Mouse (Mus musculus) MEL (cell line): Measurements from ENCODE around the gene Hist4h4. TPM values are rescaled to one million over a fixed set of nuclear protein-coding genes. Genes with fewer than 3 reads are reported as not detected.
"Not testable (repeated sequence)": the region's sequence is repeated elsewhere in the genome, so short reads cannot be mapped to it uniquely, and the experiment has no call there.

ENCODE experiments used
- DNase-seq: peaks from one replicate; pipeline ENCODE4 v3.0.0; 2011; ENCODE audit warnings: low read depth, low spot score
- H3K27ac ChIP-seq: 2 replicates; pipeline ENCODE4 v1.5.1; 2012; ENCODE audit warnings: low read depth, mild to moderate bottlenecking, control low read depth, low read length, moderate library complexity; ENCODE audit not compliant: control insufficient read depth
- H3K27me3 ChIP-seq, 2 experiments: fragments of 150-350 bp in 1 of 2; sonication (generic) in 1 of 2; 2 replicates each; pipeline ENCODE4 v1.6.1; 2012; ENCODE audit warnings: low read length in 2 of 2, mild to moderate bottlenecking in 2 of 2, improper control_type of control experiment in 1 of 2, moderate library complexity in 1 of 2; ENCODE audit not compliant: insufficient read depth in 2 of 2, control insufficient read depth in 1 of 2
- H3K36me3 ChIP-seq, 2 experiments: 2 replicates each; pipeline ENCODE4 v1.6.1; 2012 to 2014; ENCODE audit warnings: low read length in 2 of 2, improper control_type of control experiment in 1 of 2, inconsistent platforms in 1 of 2, mild to moderate bottlenecking in 1 of 2; ENCODE audit not compliant: insufficient read depth in 2 of 2, control insufficient read depth in 1 of 2
- H3K4me1 ChIP-seq, 2 experiments: fragments of 150-350 bp in 1 of 2; sonication (generic) in 1 of 2; 2 replicates each; pipeline ENCODE4 v1.6.1; 2012; ENCODE audit warnings: low read length in 2 of 2, improper control_type of control experiment in 1 of 2, mild to moderate bottlenecking in 1 of 2; ENCODE audit not compliant: insufficient read depth in 2 of 2, control insufficient read depth in 1 of 2
- H3K4me3 ChIP-seq, 2 experiments: fragments of 150-350 bp in 1 of 2; sonication (generic) in 1 of 2; 2 replicates each; pipeline ENCODE4 v1.5.1; 2012; ENCODE audit warnings: low read depth in 2 of 2, low read length in 2 of 2, mild to moderate bottlenecking in 2 of 2, moderate library complexity in 2 of 2, control low read depth in 1 of 2, improper control_type of control experiment in 1 of 2; ENCODE audit not compliant: control insufficient read depth in 1 of 2, insufficient read depth in 1 of 2
- H3K79me2 ChIP-seq: 2 replicates; pipeline ENCODE4 v1.6.1; 2012; ENCODE audit warnings: mild to moderate bottlenecking, low read length, moderate library complexity; ENCODE audit not compliant: control insufficient read depth, poor library complexity, insufficient read depth
- H3K9ac ChIP-seq: 2 replicates; pipeline ENCODE4 v1.6.1; 2012; ENCODE audit warnings: low read depth, mild to moderate bottlenecking, control low read depth, low read length, moderate library complexity; ENCODE audit not compliant: control insufficient read depth, poor library complexity, severe bottlenecking
- H3K9me3 ChIP-seq: fragments of 150-350 bp; sonication (generic); replicated peaks from 2 replicates; pipeline ENCODE4 v1.6.1; 2012; ENCODE audit warnings: mild to moderate bottlenecking, low read length, improper control_type of control experiment, moderate library complexity; ENCODE audit not compliant: insufficient read depth
- BHLHE40 ChIP-seq: IDR thresholded peaks from 2 replicates; pipeline ENCODE4 v1.6.1; 2012; ENCODE audit warnings: low read depth, mild to moderate bottlenecking, inconsistent platforms, low read length, improper control_type of control experiment, borderline replicate concordance
- CHD1 ChIP-seq: IDR thresholded peaks from 2 replicates; pipeline ENCODE4 v1.6.1; 2012; ENCODE audit warnings: low read depth, mild to moderate bottlenecking, inconsistent platforms, low read length, improper control_type of control experiment
- CHD2 ChIP-seq: IDR thresholded peaks from 2 replicates; pipeline ENCODE4 v1.6.1; 2011; ENCODE audit warnings: low read length, improper control_type of control experiment
- CTCF ChIP-seq, 3 experiments: IDR thresholded peaks in 2 of 3; conservative IDR thresholded peaks in 1 of 3; 2 replicates each; pipeline ENCODE4 v1.5.1; 2011 to 2012; ENCODE audit warnings: low read length in 3 of 3, low read depth in 2 of 3, mild to moderate bottlenecking in 2 of 3, improper control_type of control experiment in 1 of 3, inconsistent platforms in 1 of 3, mixed read lengths in 1 of 3, moderate library complexity in 1 of 3; ENCODE audit not compliant: control insufficient read depth in 1 of 3, insufficient read depth in 1 of 3, poor library complexity in 1 of 3, severe bottlenecking in 1 of 3
- GATA1 ChIP-seq: IDR thresholded peaks from 2 replicates; pipeline ENCODE4 v1.6.1; 2011; ENCODE audit warnings: low read depth, low read length, improper control_type of control experiment
- HCFC1 ChIP-seq: IDR thresholded peaks from 2 replicates; pipeline ENCODE4 v1.6.1; 2012; ENCODE audit warnings: low read depth, mild to moderate bottlenecking, inconsistent platforms, low read length, improper control_type of control experiment, moderate library complexity
- JUND ChIP-seq: IDR thresholded peaks from 2 replicates; pipeline ENCODE4 v1.6.1; 2011; ENCODE audit warnings: low read depth, mild to moderate bottlenecking, improper control_type of control experiment, low read length
- MAFK ChIP-seq: IDR thresholded peaks from 2 replicates; pipeline ENCODE4 v1.6.1; 2011; ENCODE audit warnings: low read depth, mild to moderate bottlenecking, low read length, improper control_type of control experiment, borderline replicate concordance
- MAX ChIP-seq: IDR thresholded peaks from 2 replicates; pipeline ENCODE4 v1.6.1; 2011; ENCODE audit warnings: low read length, improper control_type of control experiment
- MEF2A ChIP-seq: IDR thresholded peaks from 2 replicates; pipeline ENCODE4 v1.6.1; 2014; ENCODE audit warnings: low read depth, mild to moderate bottlenecking, inconsistent platforms, low read length, improper control_type of control experiment; ENCODE audit not compliant: poor library complexity, insufficient replicate concordance, severe bottlenecking; ENCODE audit errors: extremely low read depth
- MXI1 ChIP-seq: IDR thresholded peaks from 2 replicates; pipeline ENCODE4 v1.6.1; 2011; ENCODE audit warnings: mild to moderate bottlenecking, low read depth, low read length, improper control_type of control experiment
- MYB ChIP-seq: IDR thresholded peaks from 2 replicates; pipeline ENCODE4 v1.6.1; 2011; ENCODE audit warnings: mild to moderate bottlenecking, low read depth, low read length, improper control_type of control experiment
- MYC ChIP-seq: IDR thresholded peaks from 2 replicates; pipeline ENCODE4 v1.6.1; 2011; ENCODE audit warnings: low read depth, mild to moderate bottlenecking, low read length, improper control_type of control experiment, moderate library complexity
- NRF1 ChIP-seq: IDR thresholded peaks from 2 replicates; pipeline ENCODE4 v1.6.1; 2014; ENCODE audit warnings: low read depth, mild to moderate bottlenecking, inconsistent platforms, low read length, improper control_type of control experiment, moderate library complexity; ENCODE audit not compliant: poor library complexity, insufficient read depth, severe bottlenecking
- POLR2AphosphoS5 ChIP-seq: IDR thresholded peaks from 2 replicates; pipeline ENCODE4 v1.6.1; 2012; ENCODE audit warnings: low read depth, borderline replicate concordance, mild to moderate bottlenecking, inconsistent platforms, low read length, moderate library complexity, mixed read lengths
- RCOR1 ChIP-seq: IDR thresholded peaks from 2 replicates; pipeline ENCODE4 v1.6.1; 2012; ENCODE audit warnings: low read depth, mild to moderate bottlenecking, inconsistent platforms, low read length, improper control_type of control experiment
- SIN3A ChIP-seq: IDR thresholded peaks from 2 replicates; pipeline ENCODE4 v1.6.1; 2012; ENCODE audit warnings: low read length, improper control_type of control experiment, inconsistent platforms
- SMC3 ChIP-seq: IDR thresholded peaks from 2 replicates; pipeline ENCODE4 v1.6.1; 2011; ENCODE audit warnings: low read depth, low read length, improper control_type of control experiment
- TAL1 ChIP-seq: IDR thresholded peaks from 2 replicates; pipeline ENCODE4 v1.6.1; 2012; ENCODE audit warnings: mild to moderate bottlenecking, inconsistent platforms, low read length, moderate library complexity, mixed read lengths
- TCF12 ChIP-seq: IDR thresholded peaks from 2 replicates; pipeline ENCODE4 v1.6.1; 2014; ENCODE audit warnings: low read depth, mild to moderate bottlenecking, inconsistent platforms, low read length, improper control_type of control experiment, moderate library complexity
- UBTF ChIP-seq: IDR thresholded peaks from 2 replicates; pipeline ENCODE4 v1.6.1; 2012; ENCODE audit warnings: low read depth, mild to moderate bottlenecking, inconsistent platforms, low read length, improper control_type of control experiment, moderate library complexity, borderline replicate concordance; ENCODE audit not compliant: insufficient read depth
- USF1 ChIP-seq: IDR thresholded peaks from 2 replicates; pipeline ENCODE4 v1.6.1; 2014; ENCODE audit warnings: low read depth, mild to moderate bottlenecking, inconsistent platforms, low read length, improper control_type of control experiment, moderate library complexity
- USF2 ChIP-seq, 2 experiments: IDR thresholded peaks; 2 replicates each; pipeline ENCODE4 v1.6.1; 2011 to 2012; ENCODE audit warnings: improper control_type of control experiment in 2 of 2, low read length in 2 of 2, borderline replicate concordance in 1 of 2, inconsistent platforms in 1 of 2, low read depth in 1 of 2, mild to moderate bottlenecking in 1 of 2; ENCODE audit not compliant: insufficient read depth in 1 of 2
- ZKSCAN1 ChIP-seq: IDR thresholded peaks from 2 replicates; pipeline ENCODE4 v1.6.1; 2012; ENCODE audit warnings: low read depth, mild to moderate bottlenecking, inconsistent platforms, low read length, improper control_type of control experiment, moderate library complexity
- polyA plus RNA-seq, 2 experiments: library from polyadenylated mRNA; stranded (reverse) in 1 of 2; unstranded in 1 of 2; fragments of >175 nt in 1 of 2; fragments of >200 nt in 1 of 2; gene quantifications; 2 replicates each; pipeline versions ENCODE4 v1.2.1 to v1.2.4; 2012; ENCODE audit warnings: low replicate concordance in 2 of 2, low read depth in 1 of 2; ENCODE audit not compliant: insufficient read length in 2 of 2, insufficient read depth in 1 of 2, missing spikeins in 1 of 2
- total RNA-seq: library from RNA; depleted of rRNA; stranded (reverse); fragments of 300-350 nt; gene quantifications from 2 replicates; pipeline ENCODE4 v1.2.3, GENCODE M21; 2012

Gene Hist4h4
- total and polyA plus RNA-seq, 3 experiments = 1.1 to 306 TPM; not detected in 1

- H3K36me3 ChIP-seq = peaks cover 0 to 9% of the 10 kb centered on the region in 2 experiments; a peak in 2 of 4 replicates
- no peaks in the 10 kb centered on the region for H3K9me3 ChIP-seq
- DNase-seq = no peak
- no peaks in the 10 kb centered on the region; the same call in 1 of the 2 replicates for H3K79me2 ChIP-seq
- no peaks in the 10 kb centered on the region for H3K27me3 ChIP-seq
- H3K4me1 ChIP-seq = peaks cover 0 to under 1% of the 10 kb centered on the region in 2 experiments; a peak in 2 of 4 replicates
- no peak overlapping the region for H3K27ac ChIP-seq
- TF ChIP-seq POLR2AphosphoS5 (no peak), BHLHE40 (no peak), MAX (no peak), JUND (no peak), HCFC1 (no peak), CTCF (IDR thresholded peaks at IDR 0.05 in 2 of 3, conservative IDR thresholded peaks at IDR 0.05 in 1 of 3; ENCODE audit: control insufficient read depth in 1 of 3, insufficient read depth in 1 of 3, low read depth in 2 of 3, low read length in 3 of 3, poor library complexity in 1 of 3, severe bottlenecking in 1 of 3) (no peak), MAFK (no peak), RCOR1 (no peak), SMC3 (no peak), GATA1 (no peak), MYB (no peak), TAL1 (no peak), TCF12 (no peak)
- no peak overlapping the region for H3K4me3 ChIP-seq
- no peak overlapping the region for H3K9ac ChIP-seq
These were observed 3.5 kb downstream of the Hist4h4 start for GRCm38 (mm10) chr6:136800710-136801109.

DNA sequence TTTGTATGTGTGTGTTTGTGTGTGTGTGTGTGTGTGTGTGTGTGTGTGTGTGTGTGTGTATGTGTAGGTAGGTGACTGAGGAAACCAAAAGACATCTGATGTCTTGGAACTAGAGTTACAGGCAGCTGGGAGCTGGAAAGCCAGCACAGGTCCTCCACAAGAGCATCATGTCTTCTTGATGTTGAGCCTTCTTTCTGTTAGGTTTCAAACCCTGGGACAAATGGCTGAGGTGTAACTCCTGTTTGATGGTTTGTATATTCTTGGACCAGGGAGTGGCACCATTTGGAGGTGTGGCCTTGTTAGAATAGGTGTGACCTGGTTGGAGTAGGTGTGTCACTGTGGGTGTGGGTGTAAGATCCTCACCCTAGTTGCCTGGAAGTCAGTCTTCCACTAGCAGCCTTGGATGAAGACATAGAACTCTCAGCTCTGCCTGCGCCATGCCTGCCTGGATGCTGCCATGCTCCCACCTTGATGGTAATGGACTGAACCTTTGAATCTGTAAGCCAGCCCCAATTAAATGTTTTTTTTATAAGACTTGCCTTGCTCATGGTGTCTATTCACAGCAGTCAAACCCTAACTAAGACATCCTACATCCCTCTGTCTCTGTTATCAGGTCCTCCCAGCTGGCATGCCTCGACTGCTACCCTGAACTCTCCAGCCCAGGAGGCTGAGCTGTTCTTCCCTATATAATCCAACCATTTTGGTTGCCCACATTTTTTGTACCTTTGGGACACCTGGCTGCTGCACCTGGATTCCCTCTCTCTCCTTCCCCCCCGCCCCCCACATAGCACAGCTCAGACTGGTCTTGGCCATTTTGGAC, 6.1 kb downstream of the Hist4h4 start:
- not testable (repeated sequence) for H3K4me1 ChIP-seq, H3K36me3 ChIP-seq, H3K4me3 ChIP-seq, H3K79me2 ChIP-seq, H3K27me3 ChIP-seq, DNase-seq, H3K27ac ChIP-seq, H3K9ac ChIP-seq, H3K9me3 ChIP-seq

DNA sequence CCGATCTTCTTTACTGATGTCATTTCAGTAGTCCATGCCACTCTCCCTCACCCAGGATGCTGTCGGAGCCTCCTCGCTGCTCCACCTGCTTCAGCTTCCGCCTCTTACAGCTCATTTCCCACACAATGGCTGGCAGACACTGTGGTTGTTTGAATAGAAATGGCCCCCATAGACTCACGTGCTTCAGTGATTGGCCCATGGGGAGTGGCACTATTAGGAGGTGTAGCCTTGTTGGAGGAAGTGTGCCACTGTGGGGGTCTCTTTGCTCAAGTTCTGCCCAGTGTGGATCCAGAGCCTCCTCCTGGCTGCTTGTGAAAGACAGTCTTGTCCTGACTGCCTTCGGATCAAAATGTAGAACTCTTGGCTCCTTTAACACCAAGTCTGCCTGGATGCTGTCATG, 8.4 kb downstream of the Hist4h4 start:
- no peak overlapping the region for H3K27ac ChIP-seq
- no peak overlapping the region for H3K4me3 ChIP-seq
- H3K27me3 ChIP-seq = no peaks in the 10 kb centered on the region
- H3K79me2 ChIP-seq = no peaks in the 10 kb centered on the region
- H3K4me1 ChIP-seq = peaks cover 0 to 5% of the 10 kb centered on the region in 2 experiments; a peak in 2 of 4 replicates
- no peak overlapping the region for H3K9ac ChIP-seq
- H3K36me3 ChIP-seq = no peaks in the 10 kb centered on the region
- H3K9me3 ChIP-seq = no peaks in the 10 kb centered on the region
- no peak for DNase-seq
- TF ChIP-seq NRF1 = no peak
- no peak for TF ChIP-seq USF1
- TF ChIP-seq CHD1 = no peak
- no peak for TF ChIP-seq USF2 (IDR thresholded peaks at IDR 0.05; ENCODE audit: borderline replicate concordance in 1 of 2, insufficient read depth in 1 of 2, low read depth in 1 of 2, low read length in 2 of 2)
- TF ChIP-seq POLR2AphosphoS5 = no peak
- no peak for TF ChIP-seq TCF12
- no peak for TF ChIP-seq MXI1
- no peak for TF ChIP-seq MEF2A
- TF ChIP-seq JUND = no peak
- TF ChIP-seq CHD2 = no peak
- no peak for TF ChIP-seq ZKSCAN1
- TF ChIP-seq HCFC1 = no peak
- TF ChIP-seq UBTF = no peak
- no peak for TF ChIP-seq SIN3A
- TF ChIP-seq MYC = no peak
